Mouse (Mus musculus): ENCODE results near the gene Carhsp1.

Gene Carhsp1

DNA sequence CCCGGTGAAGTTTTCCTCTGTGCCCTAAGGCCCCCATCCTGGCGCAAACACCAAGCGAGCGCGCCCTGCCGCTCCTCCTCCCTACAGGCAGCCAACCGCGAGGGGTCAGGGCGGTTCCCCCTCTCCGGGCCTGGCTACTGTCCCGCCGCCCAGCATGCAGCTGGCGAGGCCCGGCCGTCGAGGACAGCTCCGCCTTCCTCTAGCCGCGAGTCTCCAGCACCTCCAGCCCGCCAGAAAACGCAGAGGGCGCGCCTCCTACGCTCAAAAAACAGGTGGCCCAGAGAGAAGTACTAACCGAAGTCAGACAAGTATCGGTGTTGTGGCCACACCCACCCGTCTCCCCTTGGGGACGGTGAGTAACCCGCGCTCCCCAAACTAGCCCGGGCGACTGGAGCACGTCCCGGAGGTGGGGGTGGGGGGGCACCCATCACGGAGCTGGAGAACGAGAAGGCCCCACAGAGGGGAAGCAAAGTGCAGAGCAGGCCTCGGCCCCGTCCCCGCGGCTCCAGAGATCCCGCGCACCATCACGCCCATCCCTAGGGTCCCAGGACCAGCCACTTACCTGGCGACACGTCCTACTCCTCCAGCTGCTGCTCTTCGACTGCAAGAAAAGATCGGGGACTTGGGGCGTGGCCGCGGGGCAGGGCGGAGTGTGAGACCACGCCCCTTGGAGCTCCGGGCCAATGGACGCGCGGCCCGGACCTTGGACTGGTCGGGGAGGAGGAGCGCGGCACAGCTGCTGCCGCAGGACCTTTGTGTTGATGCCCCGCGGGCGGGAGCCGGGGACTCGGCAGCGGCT, at the start of gene Carhsp1:
Gene Carhsp1, minus strand, starts transcription at position 605 of the 799 bp plus-strand sequence.
- DNase-seq: peak; percentile 90

- no peak for DNase-seq
Measured at GRCm38 (mm10) chr16:8720447-8720846, 48.5 kb upstream of the Carhsp1 start.

DNA sequence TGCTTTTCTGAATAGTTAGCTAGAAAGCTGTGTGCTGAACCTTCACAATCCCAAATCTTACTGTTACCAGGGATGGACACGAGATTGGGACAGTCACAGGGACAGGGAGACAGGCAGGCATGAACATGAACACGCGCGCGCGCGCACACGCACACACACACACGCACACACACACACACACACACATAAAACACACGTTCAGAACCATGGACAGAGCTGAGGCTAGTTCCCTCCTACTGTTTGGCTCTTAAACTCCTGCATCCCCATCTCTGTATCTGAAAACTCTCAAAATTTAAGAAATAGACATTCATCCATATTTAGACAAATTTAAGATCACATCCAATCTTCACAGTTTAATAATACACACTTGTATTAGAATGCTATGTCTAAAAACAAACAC, 45.8 kb upstream of the Carhsp1 start:
- DNase-seq: no peak

GRCm38 (mm10) chr16:8716300-8716699, 44.3 kb upstream of the Carhsp1 start:
- DNase-seq: no peak

DNA sequence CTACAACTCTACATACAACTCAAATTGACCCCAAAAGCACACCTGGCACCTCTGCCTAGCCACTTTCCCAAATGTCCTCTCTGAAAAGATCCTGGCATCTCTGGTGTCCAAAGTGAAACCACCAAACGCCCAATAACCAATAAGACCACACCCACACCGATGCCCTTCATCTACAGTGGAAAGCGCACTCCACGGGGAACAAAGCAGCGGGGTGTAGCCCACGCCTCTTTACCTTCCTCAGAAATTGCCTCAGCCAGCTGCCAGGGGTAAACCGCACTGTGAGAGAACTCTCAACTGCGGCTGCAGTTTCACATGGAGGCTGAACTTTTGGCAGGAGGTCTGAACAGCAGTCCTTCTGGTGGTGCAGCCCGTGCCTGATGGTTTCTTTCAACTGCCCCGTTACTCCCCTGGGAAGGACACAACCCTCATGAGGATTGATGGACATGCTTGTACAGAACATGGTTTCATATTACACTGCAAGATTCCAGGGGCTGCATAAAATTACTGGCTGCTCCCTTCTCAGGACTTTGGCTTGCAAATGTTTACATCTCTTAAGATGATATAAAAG, 43.6 kb upstream of the Carhsp1 start:
- no peak for DNase-seq

- no peak for DNase-seq
Measured at GRCm38 (mm10) chr16:8714851-8715250, 42.9 kb upstream of the Carhsp1 start.

- peak; percentile 23 for DNase-seq
Measured at GRCm38 (mm10) chr16:8711998-8712397, 40.0 kb upstream of the Carhsp1 start.

DNA sequence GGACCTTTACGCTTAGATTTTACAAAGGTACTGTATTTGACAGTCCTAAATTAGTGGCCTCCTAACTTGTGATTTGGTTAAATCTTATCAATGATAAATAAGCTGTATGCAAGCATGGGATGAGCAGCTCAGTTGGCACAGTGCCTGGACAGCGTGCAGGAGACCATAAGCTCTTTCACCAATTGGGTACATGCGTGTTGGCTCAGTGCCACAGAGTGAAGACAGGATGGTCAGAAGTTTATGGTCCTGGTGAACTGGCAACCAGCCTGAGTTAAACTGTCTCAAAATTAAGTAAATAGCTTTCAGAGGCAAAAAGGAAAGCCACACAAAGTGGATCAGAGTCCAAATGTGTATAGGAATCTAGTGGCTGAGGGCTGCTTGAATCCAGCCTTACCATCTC, 28.6 kb upstream of the Carhsp1 start:
- no peak for DNase-seq

DNA sequence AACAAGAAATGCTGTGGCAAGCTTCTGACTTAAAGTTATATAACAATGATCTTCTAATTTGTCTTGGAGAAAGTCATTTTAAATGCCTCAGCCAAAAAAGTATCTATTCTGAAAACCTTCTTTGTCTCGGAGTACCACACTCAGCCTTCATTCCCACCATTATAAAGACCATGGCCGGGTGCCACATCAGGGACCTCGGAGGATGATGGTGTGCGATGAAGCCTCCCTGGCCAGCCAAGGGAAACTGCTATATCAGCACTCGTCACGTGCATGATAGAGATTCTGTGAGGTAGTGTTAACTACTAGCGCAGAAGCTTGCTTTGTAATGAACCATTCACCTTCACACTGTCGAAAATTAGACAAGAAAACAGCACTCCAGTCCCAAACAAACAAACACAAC, 27.6 kb upstream of the Carhsp1 start:
- no peak for DNase-seq

GRCm38 (mm10) chr16:8691206-8691605, 19.3 kb upstream of the Carhsp1 start:
- no peak for DNase-seq

- no peak for DNase-seq
Measured at GRCm38 (mm10) chr16:8689979-8690656, 18.2 kb upstream of the Carhsp1 start.

DNA sequence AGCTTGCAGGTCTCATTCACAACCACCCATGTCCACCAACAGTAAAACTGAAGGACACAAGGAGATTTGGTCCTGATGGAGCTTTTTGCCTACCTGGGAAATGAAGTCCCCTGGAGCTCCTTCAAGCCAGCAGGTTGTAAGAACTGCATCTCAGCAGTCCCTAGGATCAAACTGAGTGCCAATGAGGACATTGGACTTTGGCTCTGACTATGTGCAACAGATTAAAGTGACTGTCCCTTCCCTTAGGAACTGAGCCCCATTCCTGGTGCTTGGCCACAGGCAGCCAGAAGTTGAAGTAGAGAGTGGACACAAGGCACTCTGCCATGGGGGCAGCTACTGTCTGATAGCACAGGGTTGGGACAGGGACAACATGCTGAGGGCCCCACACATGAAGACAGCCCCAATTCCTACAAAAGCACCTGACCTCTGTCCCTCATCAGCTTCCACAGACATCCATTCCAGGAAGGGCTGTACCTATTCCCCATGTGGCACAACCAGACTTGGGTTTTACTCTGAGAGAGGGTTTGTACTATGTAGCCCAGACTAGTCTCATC, 15.7 kb upstream of the Carhsp1 start:
- DNase-seq: no peak

- DNase-seq: no peak
Measured at GRCm38 (mm10) chr16:8686871-8687535, 15.0 kb upstream of the Carhsp1 start.

DNA sequence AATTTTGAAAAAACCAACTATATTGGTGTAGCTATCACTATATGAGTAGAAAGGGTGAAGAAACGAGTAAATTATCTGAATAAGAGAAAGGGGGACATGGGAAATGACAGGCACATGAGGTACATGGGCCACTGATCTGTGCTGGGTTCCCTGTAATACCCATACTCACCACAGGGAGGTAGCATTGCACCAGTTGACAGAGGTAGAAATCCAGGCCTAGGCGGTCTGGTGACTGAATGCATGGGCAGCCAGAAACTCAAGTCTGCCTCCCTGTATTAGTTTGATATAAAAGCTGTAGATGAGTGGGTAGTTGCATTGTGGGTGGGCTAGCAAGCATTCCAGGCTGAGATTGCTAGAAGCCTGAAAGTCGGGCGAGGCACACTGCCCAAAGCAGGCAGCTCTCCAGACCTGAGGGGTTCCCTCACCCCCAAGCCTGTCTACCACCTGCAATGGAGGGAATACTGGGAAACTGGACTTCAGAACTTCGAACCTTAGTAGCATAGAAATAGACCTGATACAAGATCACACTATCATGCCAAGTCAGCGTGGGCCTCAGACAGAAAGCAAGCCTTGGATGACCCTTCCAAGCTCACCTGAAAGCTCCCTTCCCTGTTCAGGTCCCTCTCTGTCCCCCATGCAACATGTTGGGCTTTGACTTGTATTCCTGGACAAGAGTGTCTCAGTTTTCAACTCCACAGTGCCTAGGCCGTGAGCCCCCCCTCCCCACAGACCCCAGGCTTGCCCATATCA, 14.3 kb upstream of the Carhsp1 start:
- peak; percentile 75 for DNase-seq

DNA sequence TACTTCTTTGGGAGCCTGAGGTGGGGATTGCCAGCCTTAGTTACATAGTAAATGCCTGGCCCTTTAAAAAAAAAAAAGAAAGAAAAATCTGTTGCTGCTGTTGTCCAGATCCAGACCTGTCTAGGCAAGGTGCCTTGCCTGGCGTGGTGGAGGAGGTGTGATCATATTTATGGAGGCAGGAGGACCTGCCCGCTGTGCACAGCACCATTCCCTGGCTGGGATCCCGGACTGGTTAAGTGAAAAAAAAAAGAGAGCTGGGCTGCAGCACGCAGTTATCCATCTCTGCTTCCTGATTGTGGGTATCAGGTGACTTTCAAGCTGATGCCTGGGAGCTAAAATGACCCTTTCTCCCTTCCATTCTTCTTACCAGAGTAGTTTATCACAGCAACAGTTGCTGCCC, 13.1 kb upstream of the Carhsp1 start:
- DNase-seq: no peak

DNA sequence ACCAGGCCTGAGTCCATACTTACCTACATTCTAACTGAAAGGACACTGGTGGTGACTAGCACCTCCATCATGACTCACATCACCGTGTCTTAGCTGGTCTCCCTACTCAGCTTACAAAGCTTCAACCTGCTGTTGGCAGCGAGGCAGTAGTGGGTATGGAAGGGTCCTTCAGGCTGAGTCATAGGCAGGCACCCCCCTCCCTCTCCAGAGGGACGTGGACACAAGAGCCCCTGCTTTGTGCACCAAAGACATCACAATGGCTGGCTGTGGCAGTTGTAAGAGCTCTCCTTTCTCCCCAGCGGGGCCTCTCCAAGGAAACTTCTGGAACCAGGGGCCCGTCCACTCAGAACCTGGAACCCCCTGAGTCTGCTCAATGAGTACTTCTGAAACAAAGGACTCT, 8.5 kb upstream of the Carhsp1 start, which contains the start of gene Gm5767:
Gene Gm5767, plus strand, starts transcription at position 301 of the 400 bp plus-strand sequence.
- DNase-seq: no peak

DNA sequence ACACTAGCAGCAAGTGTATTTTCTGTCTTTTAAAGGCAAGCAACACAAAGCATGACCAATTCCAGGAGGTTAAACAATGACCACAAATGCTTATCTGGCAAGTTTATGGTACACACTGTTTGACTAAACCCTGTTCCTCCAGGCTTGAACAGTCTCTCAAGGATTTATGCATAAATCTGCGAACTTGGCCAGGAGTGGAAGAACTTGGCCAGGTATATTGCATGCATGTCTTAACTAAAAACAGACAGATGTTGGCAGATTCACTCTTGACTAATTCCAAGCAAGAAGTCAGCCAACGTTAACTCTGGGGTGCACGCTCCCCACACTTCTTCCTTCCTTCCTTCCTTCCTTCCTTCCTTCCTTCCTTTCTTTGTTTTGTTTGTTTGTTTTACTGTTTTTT, 7.8 kb upstream of the Carhsp1 start:
- DNase-seq: no peak

GRCm38 (mm10) chr16:8678676-8679075, 6.7 kb upstream of the Carhsp1 start:
- no peak for DNase-seq

DNA sequence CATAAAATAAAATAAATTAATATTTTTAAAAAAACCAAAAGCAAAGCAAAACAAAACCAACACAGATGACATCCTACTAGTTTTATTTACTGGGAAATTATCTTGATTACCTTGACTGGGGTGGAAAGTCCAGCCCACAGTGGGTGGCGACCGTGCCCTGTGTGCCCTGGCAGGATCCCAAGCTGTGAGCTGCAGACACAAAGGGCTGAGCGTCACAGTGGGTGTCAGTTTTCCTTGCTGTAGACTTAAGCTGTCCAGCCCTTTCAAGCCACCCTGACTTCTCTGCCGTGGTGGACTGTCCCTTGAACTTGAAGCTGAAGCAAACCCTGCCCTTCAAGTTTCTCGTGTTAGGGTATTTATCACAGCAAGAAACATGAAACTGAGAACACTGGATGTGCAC, 6.1 kb upstream of the Carhsp1 start:
- DNase-seq: no peak

DNA sequence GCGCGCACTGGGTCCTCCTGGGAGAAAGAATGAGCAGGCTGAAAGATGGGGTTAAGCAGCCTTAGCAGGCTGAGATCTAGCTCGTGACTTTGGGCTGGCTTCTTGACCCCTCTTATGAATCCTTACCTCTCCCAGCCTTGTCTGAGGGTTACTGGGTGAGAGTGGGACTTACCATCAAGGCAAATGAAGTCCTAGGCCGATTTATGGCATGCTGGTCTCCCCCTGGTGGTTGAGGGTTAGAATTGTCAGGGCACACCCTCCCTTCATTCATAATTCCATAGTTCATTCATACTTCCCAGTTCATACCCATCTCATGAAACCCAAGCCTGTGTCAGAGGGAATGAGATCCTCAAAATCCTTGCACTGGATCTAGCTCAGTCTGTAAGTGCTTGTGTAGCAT, 4.8 kb upstream of the Carhsp1 start:
- no peak for DNase-seq

DNA sequence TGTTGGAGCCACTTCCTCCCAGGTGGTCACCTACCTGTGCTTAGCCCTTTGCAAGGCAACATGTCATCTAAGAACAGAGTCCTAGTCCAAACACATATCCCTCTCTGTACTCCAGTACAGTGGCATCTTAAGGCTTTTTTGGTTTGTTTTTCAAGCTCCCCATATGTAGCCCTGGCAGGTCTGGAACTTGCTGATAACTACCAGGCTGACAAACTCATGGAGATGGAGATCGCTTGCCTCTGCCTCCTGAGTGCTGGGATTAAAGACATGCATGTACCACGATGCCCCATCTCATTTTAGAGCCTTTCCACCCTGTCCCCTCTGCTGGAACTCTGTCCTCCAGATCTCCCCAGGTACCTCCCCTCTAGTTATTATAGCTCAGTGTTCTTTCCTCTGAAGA, 4.3 kb upstream of the Carhsp1 start:
- DNase-seq: no peak

DNA sequence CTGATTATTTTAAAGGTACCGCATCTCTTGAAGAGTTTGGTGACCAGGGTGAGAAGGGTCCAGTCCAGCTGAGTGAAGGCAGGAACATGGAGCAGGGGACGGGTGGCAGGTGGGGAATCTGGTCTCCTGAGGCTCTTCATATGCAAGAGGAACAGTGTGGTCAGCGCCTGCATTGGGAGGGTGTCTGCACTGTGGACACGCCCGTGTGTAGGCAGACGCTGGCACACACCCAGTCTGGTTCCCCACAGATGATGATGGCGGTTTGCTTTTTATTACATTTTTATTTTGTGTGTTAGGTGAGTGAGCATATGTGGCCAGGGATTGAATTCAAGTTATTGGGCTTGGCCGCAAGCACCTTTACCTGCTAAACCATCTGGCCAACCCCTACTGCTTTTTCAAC, 3.6 kb upstream of the Carhsp1 start:
- DNase-seq: no peak

All from layer of hippocampus, adult 9-11 months (tissue).